Mouse (Mus musculus): ENCODE results near the gene Olfr1411. TPM values are rescaled to one million over a fixed set of nuclear protein-coding genes. Genes with fewer than 3 reads are reported as not detected.
A peak's percentile ranks its signal among the peaks of the same experiment; 100 is the strongest.

The Olfr1411 gene
- total and polyA plus RNA-seq, 3 experiments = not detected

DNA sequence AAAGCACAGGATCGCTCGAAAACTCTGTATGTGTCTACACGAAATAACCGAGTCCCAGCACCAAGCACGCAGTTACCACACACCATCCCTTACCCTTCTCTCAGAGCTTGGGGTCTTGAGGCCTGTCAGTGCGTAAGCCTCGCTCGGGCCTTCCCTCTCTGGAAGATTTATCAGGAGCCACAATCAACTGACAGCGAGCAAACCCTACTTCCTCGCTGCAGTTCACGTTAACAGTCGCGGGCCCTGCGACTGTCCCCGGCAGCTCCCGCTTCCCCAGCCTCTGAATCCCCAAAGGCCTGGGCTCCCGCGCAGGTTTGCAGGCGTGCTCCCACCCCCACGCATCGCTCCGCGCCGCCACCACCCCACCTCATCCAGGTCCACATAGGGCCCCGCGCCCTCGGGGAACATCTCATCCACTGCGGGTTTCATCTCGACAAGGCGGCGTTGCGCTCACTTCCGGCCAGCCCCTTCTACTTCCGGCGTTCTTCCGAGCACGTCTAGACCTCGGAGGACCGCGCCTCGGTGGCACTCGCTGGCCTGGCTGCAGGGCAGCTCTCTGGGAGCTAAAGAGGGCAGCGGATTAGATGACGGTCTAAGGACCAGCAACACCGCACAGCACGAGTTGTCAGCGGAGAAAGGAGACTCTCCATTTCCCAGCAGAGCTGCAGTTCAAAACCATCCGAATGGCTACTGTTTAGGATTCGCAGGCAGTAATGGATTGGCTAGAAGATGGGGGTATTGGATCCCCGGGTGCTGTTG lies 47.5 kb downstream of the Olfr1411 start, which contains the start of gene Cops9 (continued):
- peak; percentile 89 for TF ChIP-seq ELF1 (IDR thresholded peaks at IDR 0.05; ENCODE audit: low read depth, low read length)
- peak; percentile 19; the same call in 1 of the 2 replicates for TF ChIP-seq MYC (IDR thresholded peaks at IDR 0.05; ENCODE audit: low read depth, low read length)
- TF ChIP-seq USF1 (IDR thresholded peaks at IDR 0.05; ENCODE audit: low read depth, low read length) = no peak
- TF ChIP-seq USF2 (conservative IDR thresholded peaks at IDR 0.05; ENCODE audit: low read depth, low read length) = no peak

DNA sequence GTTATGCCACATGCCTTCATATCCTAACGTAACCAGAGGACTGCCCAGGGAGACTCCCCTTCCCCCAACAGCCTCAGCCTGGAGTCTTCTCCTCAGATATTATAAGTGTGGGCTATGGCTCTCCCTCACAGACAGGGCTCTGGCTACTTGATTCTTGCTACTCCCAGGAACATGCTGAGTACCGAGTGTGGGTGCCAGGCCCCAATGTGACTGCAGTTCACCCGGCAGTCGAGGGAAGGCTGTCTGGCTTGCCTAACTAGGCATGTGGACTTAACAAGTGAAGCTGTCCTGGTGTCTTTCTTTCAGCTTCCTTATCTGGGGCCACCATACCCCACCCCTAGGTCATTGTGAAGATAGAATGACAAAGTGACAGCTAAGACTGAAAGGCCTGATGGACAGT lies 49.5 kb downstream of the Olfr1411 start:
- H3K27me3 ChIP-seq (replicated peaks) = peaks cover 32% of the 10 kb centered on the region
- H3K79me2 ChIP-seq (replicated peaks; ENCODE audit: control insufficient read depth, extremely low read depth, insufficient read depth, poor library complexity, severe bottlenecking) = peaks cover 18% of the 10 kb centered on the region
- no peak overlapping the region for H3K27ac ChIP-seq (ENCODE audit: insufficient read depth, low read depth)
- H3K9ac ChIP-seq (ENCODE audit: insufficient read depth, low read depth) = no peak overlapping the region
- H3K4me3 ChIP-seq (replicated peaks in 1 of 3; ENCODE audit: low read depth in 2 of 3, low read length in 2 of 3, poor library complexity in 1 of 3) = no peak overlapping the region
- dilution Hi-C loops (cut with MboI; ENCODE audit: extremely low pct_ligation_motif_present, extremely low pct_unique_long_range_greater_than_20kb, low sequenced_read_pairs) = no loop called here
- no peaks in the 10 kb centered on the region for H3K9me3 ChIP-seq (replicated peaks; ENCODE audit: low read length)
- H3K4me2 ChIP-seq (ENCODE audit: insufficient read depth, low read depth, poor library complexity, severe bottlenecking) = no peak overlapping the region
- in situ Hi-C loops (cut with MboI; ENCODE audit: low pct_ligation_motif_present, low pct_unique_long_range_greater_than_20kb, low sequenced_read_pairs) = no loop called here
- peaks cover 13 to 32% of the 10 kb centered on the region in 2 experiments for H3K4me1 ChIP-seq (ENCODE audit: control insufficient read depth in 1 of 2, insufficient read depth in 2 of 2)
- H3K36me3 ChIP-seq (replicated peaks in 1 of 2; ENCODE audit: control insufficient read depth in 1 of 2, insufficient read depth in 1 of 2, low read length in 1 of 2) = peaks cover 9 to 16% of the 10 kb centered on the region in 2 experiments
- no peak for TF ChIP-seq BHLHE40 (IDR thresholded peaks at IDR 0.05; ENCODE audit: low read depth, low read length)
- no peak for TF ChIP-seq POLR2AphosphoS2 (IDR thresholded peaks at IDR 0.05; ENCODE audit: low read depth, low read length)
- TF ChIP-seq NELFE (IDR thresholded peaks at IDR 0.05; ENCODE audit: low read depth, low read length) = no peak
- TF ChIP-seq JUN (IDR thresholded peaks at IDR 0.05; ENCODE audit: insufficient read depth, low read depth, low read length) = no peak
- TF ChIP-seq MAZ (IDR thresholded peaks at IDR 0.05; ENCODE audit: low read depth, low read length) = no peak
- TF ChIP-seq CTCF (conservative IDR thresholded peaks at IDR 0.05 in 1 of 2, IDR thresholded peaks at IDR 0.05 in 1 of 2; ENCODE audit: low read depth in 2 of 2, low read length in 2 of 2) = no peak
- no peak for TF ChIP-seq MAX (IDR thresholded peaks at IDR 0.05; ENCODE audit: low read length)
- no peak for DNase-seq (ENCODE audit: extremely low read depth)

DNA sequence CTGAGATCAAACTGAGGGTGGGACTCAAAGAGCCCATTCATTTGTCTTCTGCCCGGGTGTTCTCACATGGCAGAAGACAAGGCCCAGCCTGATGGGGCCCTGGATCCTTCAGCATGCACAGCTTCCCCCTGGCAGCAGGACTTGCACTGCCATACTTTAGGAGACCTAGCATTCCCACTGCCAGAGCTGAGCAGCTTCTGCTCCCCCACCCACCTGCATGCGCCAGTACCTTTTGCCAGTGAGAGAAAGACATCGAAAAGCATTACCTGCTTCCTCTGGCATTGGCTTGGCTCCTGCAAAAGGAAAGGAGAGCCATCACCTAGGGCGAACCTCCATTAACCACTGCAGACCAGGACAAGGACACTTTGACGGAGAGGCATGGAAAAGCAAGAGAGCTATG lies 50.7 kb downstream of the Olfr1411 start:
- dilution Hi-C loops (cut with MboI; ENCODE audit: extremely low pct_ligation_motif_present, extremely low pct_unique_long_range_greater_than_20kb, low sequenced_read_pairs) = no loop called here
- Histone ChIP-seq H3K79me2 (replicated peaks; ENCODE audit: control insufficient read depth, extremely low read depth, insufficient read depth, poor library complexity, severe bottlenecking) (peaks cover 15% of the 10 kb centered on the region), H3K4me1 (ENCODE audit: control insufficient read depth in 1 of 2, insufficient read depth in 2 of 2) (peaks cover 13 to 27% of the 10 kb centered on the region in 2 experiments), H3K27ac (ENCODE audit: insufficient read depth, low read depth) (no peak overlapping the region), H3K27me3 (replicated peaks) (peaks cover 41% of the 10 kb centered on the region), H3K36me3 (replicated peaks in 1 of 2; ENCODE audit: control insufficient read depth in 1 of 2, insufficient read depth in 1 of 2, low read length in 1 of 2) (peaks cover 0 to 4% of the 10 kb centered on the region in 2 experiments), H3K9ac (ENCODE audit: insufficient read depth, low read depth) (no peak overlapping the region), H3K4me2 (ENCODE audit: insufficient read depth, low read depth, poor library complexity, severe bottlenecking) (no peak overlapping the region), H3K9me3 (replicated peaks; ENCODE audit: low read length) (no peaks in the 10 kb centered on the region), H3K4me3 (replicated peaks in 1 of 3; ENCODE audit: low read depth in 2 of 3, low read length in 2 of 3, poor library complexity in 1 of 3) (no peak overlapping the region)
- TF ChIP-seq CHD1 (IDR thresholded peaks at IDR 0.05; ENCODE audit: low read depth, low read length) (no peak), JUN (IDR thresholded peaks at IDR 0.05; ENCODE audit: insufficient read depth, low read depth, low read length) (no peak), E2F4 (IDR thresholded peaks at IDR 0.05; ENCODE audit: insufficient replicate concordance, low read depth, low read length) (no peak), IRF4 (IDR thresholded peaks at IDR 0.05; ENCODE audit: low read depth, low read length) (no peak), NRF1 (IDR thresholded peaks at IDR 0.05; ENCODE audit: low read depth, low read length) (no peak), CTCF (conservative IDR thresholded peaks at IDR 0.05 in 1 of 2, IDR thresholded peaks at IDR 0.05 in 1 of 2; ENCODE audit: low read depth in 2 of 2, low read length in 2 of 2) (no peak), MEF2A (IDR thresholded peaks at IDR 0.05; ENCODE audit: borderline replicate concordance, low read depth, low read length) (no peak), ZNF384 (IDR thresholded peaks at IDR 0.05; ENCODE audit: low read depth, low read length) (no peak), GABPA (IDR thresholded peaks at IDR 0.05; ENCODE audit: insufficient replicate concordance, low read depth, low read length) (no peak), EP300 (IDR thresholded peaks at IDR 0.05; ENCODE audit: low read length) (no peak), HCFC1 (IDR thresholded peaks at IDR 0.05; ENCODE audit: low read depth, low read length) (no peak), MXI1 (IDR thresholded peaks at IDR 0.05; ENCODE audit: low read depth, low read length) (no peak), MAFK (IDR thresholded peaks at IDR 0.05; ENCODE audit: insufficient replicate concordance, low read length) (no peak), USF2 (conservative IDR thresholded peaks at IDR 0.05; ENCODE audit: low read depth, low read length) (no peak)
- DNase-seq (ENCODE audit: extremely low read depth) = no peak
- in situ Hi-C loops (cut with MboI; ENCODE audit: low pct_ligation_motif_present, low pct_unique_long_range_greater_than_20kb, low sequenced_read_pairs) = no loop called here

All from CH12.LX (cell line).